Mouse (Mus musculus): ENCODE measurements around the gene Olfr1280. TPM values are rescaled to one million over a fixed set of nuclear protein-coding genes. Genes with fewer than 3 reads are reported as not detected.
"Not testable (repeated sequence)": the region's sequence is repeated elsewhere in the genome, so short reads cannot be mapped to it uniquely, and the experiment has no call there.

Olfr1280 gene
- total RNA-seq (2014; fragmentation: Nextera tagmentation) (not detected in 2 replicates), total RNA-seq (2017) (not detected in 2 replicates)

DNA sequence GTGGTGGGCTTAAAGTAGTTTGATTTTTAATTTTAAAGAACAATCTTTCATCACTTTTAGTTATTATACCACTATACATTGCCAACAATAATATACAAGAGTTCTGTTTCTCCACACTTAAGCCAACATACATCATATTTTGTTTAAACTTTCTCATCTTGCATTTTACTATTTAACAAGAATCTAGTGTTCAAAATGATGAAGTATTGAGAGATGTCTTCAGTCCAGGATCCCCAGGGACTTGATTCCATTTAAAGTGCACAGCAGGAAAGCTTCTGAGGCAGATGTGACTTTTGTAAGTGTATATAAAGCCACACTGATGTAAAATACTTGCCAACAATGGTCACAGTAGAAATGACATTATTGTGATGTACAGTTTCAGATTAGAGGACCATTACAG, at the start of gene Olfr1280:
Gene Olfr1280 (plus strand): TSS at position 301 of the 400 bp plus-strand sequence.
- no peak for ATAC-seq (replicated peaks; ENCODE audit: low FRiP score, low TSS enrichment, poor library complexity, severe bottlenecking)

DNA sequence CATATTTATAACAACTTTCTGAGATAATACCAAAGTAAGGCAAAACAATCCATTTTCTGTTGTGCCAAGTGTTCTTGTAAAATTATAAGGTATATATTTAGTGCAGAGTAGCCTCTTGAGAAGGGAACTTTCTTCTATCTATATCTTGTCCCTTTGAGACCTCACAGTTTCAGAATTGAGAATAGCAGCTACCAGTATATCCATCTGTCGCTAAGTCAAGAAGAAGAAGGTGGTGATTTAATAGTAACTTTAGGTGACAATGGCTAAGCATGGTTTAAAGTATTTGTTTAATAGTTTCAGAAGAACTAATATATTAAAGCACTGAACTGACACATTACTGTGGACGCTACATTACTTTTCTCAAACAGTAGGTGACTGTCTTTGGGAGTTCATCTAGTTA, 39.8 kb upstream of the Olfr1280 start, which contains the start of gene Olfr1277:
Gene Olfr1277 (minus strand): TSS at position 101 of the 400 bp plus-strand sequence.
- no peak for ATAC-seq (replicated peaks; ENCODE audit: low FRiP score, low TSS enrichment, poor library complexity, severe bottlenecking)

DNA sequence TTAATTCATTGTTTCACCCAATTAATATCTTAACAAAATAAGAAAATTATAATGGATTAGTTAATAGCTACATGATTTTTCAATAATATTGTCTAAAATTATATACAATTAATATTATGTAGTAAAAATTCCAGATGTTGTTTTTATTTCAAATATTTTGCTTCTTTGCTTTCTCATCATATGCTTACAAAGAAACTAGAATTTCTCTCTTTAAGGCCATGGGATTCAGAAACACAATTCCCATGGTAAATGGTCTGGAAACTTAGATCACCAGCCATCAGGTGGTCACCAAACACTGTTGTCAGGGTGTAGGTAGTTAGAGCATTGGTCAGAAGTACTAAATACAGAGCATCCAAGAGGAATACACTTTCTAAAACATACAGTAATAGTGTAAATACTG, 24.0 kb upstream of the Olfr1280 start, which contains the start of gene Olfr1278:
Gene Olfr1278 (plus strand): TSS at position 301 of the 400 bp plus-strand sequence.
- ATAC-seq (replicated peaks; ENCODE audit: low FRiP score, low TSS enrichment, poor library complexity, severe bottlenecking) = no peak

DNA sequence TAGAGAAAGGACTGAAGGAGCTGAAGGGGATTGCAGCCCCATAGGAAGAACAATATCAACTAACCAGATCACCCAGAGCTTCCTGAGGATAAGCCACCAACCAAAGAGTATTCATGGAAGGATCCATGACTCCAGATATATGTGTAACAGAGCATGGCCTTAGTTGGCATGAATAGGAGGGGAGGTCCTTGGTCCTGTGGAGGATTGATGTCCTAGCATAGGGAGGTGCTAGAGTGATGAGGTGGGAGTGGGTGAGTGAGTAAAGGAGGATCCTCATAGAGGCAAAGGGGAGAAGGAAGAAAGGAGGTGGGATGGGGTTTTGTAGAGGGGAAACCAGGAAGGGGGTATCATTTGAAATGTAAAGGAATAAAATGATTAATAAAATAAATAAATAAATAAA, 15.3 kb upstream of the Olfr1280 start:
- no peak for ATAC-seq (replicated peaks; ENCODE audit: low FRiP score, low TSS enrichment, poor library complexity, severe bottlenecking)

DNA sequence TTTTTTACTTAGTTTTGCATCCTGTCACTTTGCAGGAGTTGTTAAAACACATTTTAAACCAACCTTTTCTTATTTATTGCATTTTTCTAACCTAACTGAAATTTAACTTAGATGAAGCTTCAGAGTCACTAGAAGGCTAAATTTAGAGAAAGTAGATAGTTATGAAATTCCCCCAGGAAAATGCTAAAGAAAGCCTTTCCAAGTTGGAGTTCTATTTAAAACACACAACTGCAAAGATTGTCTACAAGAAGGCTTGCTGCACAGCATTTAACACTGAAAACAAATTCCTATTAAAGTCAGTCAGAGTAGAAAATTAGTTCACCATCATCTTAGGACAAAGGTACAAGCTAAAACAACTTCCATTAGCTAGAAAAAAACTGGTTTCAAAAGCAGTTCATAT, 13.4 kb upstream of the Olfr1280 start, which contains the start of gene Olfr1279:
Gene Olfr1279 (plus strand): TSS at position 262 of the 400 bp plus-strand sequence.
- ATAC-seq (replicated peaks; ENCODE audit: low FRiP score, low TSS enrichment, poor library complexity, severe bottlenecking) = no peak

DNA sequence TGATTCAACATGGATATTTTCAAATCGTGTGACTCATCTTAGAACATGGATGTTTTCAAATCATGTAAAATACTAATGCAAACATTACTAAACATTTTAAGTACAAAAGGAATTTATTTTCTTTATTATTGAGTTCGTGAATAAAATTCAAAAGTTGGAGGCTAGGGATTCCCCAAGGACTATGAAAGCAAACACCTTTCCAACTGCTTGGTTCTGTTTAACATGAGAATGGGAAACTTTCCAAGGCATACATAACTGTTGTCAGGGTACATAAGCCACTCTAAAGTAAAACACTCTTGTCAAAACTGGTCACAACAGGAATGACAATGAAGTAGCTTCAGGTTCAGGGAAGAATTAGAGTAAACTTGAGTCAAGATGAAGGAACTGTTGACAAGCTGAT, 12.4 kb downstream of the Olfr1280 start, which contains the start of gene Olfr1281:
Gene Olfr1281 (plus strand): TSS at position 301 of the 400 bp plus-strand sequence.
- no peak for ATAC-seq (replicated peaks; ENCODE audit: low FRiP score, low TSS enrichment, poor library complexity, severe bottlenecking)

DNA sequence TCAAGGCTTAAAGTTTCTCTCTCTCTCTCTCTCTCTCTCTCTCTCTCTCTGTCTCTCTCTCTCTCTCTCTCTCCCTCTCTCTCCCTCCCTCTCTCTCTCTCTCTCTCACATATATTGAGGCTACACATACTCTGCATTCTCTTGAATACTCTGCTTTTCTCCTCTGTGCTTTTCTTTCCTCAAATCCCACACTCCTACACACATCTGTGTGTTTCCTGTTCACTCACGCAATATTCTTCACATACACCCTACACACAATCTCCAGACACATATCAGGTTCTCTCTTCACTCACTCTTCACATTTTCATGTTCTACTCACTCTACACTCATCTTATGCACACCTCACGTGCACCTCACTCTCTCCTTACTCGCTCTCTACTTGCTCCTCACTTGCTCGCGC, 19.9 kb downstream of the Olfr1280 start:
- ATAC-seq (replicated peaks; ENCODE audit: low FRiP score, low TSS enrichment, poor library complexity, severe bottlenecking) = not testable (repeated sequence)

DNA sequence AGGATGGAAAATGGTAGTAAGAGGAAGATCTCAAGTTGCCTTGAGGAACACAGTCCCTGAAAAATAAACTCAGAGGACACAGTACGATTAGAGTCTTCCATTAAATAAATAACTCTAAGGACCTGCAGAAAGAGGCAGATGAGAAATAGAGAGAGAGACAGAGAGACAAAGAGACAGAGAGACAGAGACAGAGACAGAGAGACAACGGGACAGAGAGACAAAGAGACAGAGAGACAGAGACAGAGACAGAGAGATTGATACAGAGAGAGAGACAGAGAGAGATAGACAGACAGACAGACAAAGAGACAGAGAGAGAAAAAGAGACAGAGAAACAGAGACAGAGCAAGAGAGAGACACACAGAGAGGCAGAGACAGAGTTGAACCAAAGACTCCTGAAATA, 22.2 kb downstream of the Olfr1280 start, which contains the start of gene Olfr1282:
Gene Olfr1282 (minus strand): TSS at position 101 of the 400 bp plus-strand sequence.
- ATAC-seq (replicated peaks; ENCODE audit: low FRiP score, low TSS enrichment, poor library complexity, severe bottlenecking) = no peak

DNA sequence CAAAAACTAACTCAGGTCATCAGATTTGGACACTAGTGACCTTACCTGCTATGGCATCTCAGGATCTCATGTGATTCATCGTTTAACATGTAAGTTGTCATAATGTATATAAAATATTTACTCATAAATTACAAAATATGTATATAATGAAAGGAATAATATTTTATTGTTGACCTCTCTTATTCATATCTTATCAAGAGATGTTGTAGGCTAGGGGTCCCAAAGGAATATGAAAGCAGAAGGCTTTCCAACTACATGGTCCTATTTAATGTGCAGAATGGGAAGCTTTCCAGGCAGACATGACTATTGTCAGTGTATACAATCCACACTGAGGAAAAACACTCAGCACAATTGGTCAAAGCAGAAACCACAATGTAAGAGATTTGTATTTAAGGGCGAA, 52.7 kb downstream of the Olfr1280 start, which contains the start of gene Olfr1283:
Gene Olfr1283 (plus strand): TSS at position 301 of the 400 bp plus-strand sequence.
- ATAC-seq (replicated peaks; ENCODE audit: low FRiP score, low TSS enrichment, poor library complexity, severe bottlenecking) = no peak

DNA sequence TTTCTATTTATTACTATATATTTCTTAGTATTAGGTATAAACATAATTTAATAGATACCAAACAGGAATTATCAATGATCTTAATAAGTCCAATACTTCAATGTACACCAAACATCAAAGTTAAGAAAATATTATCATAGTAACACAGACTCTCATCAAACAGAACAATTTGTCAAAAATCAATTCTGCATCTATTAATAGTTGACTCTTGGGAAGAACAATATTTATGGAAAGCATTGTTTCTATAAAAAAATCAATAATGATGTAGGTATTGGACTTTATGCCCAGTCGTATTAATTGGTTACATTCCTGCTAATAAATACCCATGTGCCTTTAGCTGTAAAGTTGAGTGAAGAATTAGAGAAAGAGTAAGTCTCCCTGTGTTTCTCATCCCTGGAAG, 61.4 kb downstream of the Olfr1280 start, which contains the start of gene Olfr1284:
Gene Olfr1284 (plus strand): TSS at position 301 of the 400 bp plus-strand sequence.
- no peak for ATAC-seq (replicated peaks; ENCODE audit: low FRiP score, low TSS enrichment, poor library complexity, severe bottlenecking)

Other genes starting within 250 kb of the Olfr1280 start
- gene Gm13941, start 208.0 kb upstream of the Olfr1280 start, total RNA-seq (2014; fragmentation: Nextera tagmentation) = not detected in 2 replicates
- gene Gm13941, start 208.0 kb upstream of the Olfr1280 start, total RNA-seq (2017) = not detected in 2 replicates
- not detected in 2 replicates for gene Gm15130, start 161.1 kb upstream of the Olfr1280 start, total RNA-seq (2014; fragmentation: Nextera tagmentation)
- not detected in 2 replicates for gene Gm15130, start 161.1 kb upstream of the Olfr1280 start, total RNA-seq (2017)
- not detected in 2 replicates for gene 4930430A15Rik, start 84.4 kb upstream of the Olfr1280 start, total RNA-seq (2014; fragmentation: Nextera tagmentation)
- not detected in 2 replicates for gene 4930430A15Rik, start 84.4 kb upstream of the Olfr1280 start, total RNA-seq (2017)
- not detected in 2 replicates for gene Olfr1275, start 78.7 kb upstream of the Olfr1280 start, total RNA-seq (2014; fragmentation: Nextera tagmentation)
- not detected in 2 replicates for gene Olfr1275, start 78.7 kb upstream of the Olfr1280 start, total RNA-seq (2017)
- not detected in 2 replicates for gene Olfr1276, start 59.5 kb upstream of the Olfr1280 start, total RNA-seq (2014; fragmentation: Nextera tagmentation)
- not detected in 2 replicates for gene Olfr1276, start 59.5 kb upstream of the Olfr1280 start, total RNA-seq (2017)
- not detected in 2 replicates for gene Olfr1277, start 39.9 kb upstream of the Olfr1280 start, total RNA-seq (2014; fragmentation: Nextera tagmentation)
- not detected in 2 replicates for gene Olfr1277, start 39.9 kb upstream of the Olfr1280 start, total RNA-seq (2017)
- gene Olfr1278, start 23.9 kb upstream of the Olfr1280 start, total RNA-seq (2014; fragmentation: Nextera tagmentation) = not detected in 2 replicates
- not detected in 2 replicates for gene Olfr1278, start 23.9 kb upstream of the Olfr1280 start, total RNA-seq (2017)
- gene Olfr1279, start 13.4 kb upstream of the Olfr1280 start, total RNA-seq (2014; fragmentation: Nextera tagmentation) = not detected in 2 replicates
- gene Olfr1279, start 13.4 kb upstream of the Olfr1280 start, total RNA-seq (2017) = not detected in 2 replicates
- not detected in 2 replicates for gene Olfr1281, start 12.5 kb downstream of the Olfr1280 start, total RNA-seq (2014; fragmentation: Nextera tagmentation)
- not detected in 2 replicates for gene Olfr1281, start 12.5 kb downstream of the Olfr1280 start, total RNA-seq (2017)
- gene Olfr1282, start 22.1 kb downstream of the Olfr1280 start, total RNA-seq (2014; fragmentation: Nextera tagmentation) = not detected in 2 replicates
- gene Olfr1282, start 22.1 kb downstream of the Olfr1280 start, total RNA-seq (2017) = not detected in 2 replicates
- gene Olfr1283, start 52.8 kb downstream of the Olfr1280 start, total RNA-seq (2014; fragmentation: Nextera tagmentation) = not detected in 2 replicates
- gene Olfr1283, start 52.8 kb downstream of the Olfr1280 start, total RNA-seq (2017) = not detected in 2 replicates
- not detected in 2 replicates for gene Olfr1284, start 61.5 kb downstream of the Olfr1280 start, total RNA-seq (2014; fragmentation: Nextera tagmentation)
- gene Olfr1284, start 61.5 kb downstream of the Olfr1280 start, total RNA-seq (2017) = not detected in 2 replicates
- not detected in 2 replicates for gene Olfr1286, start 109.1 kb downstream of the Olfr1280 start, total RNA-seq (2014; fragmentation: Nextera tagmentation)
- gene Olfr1286, start 109.1 kb downstream of the Olfr1280 start, total RNA-seq (2017) = not detected in 2 replicates
- not detected in 2 replicates for gene Olfr1287, start 135.1 kb downstream of the Olfr1280 start, total RNA-seq (2014; fragmentation: Nextera tagmentation)
- not detected in 2 replicates for gene Olfr1287, start 135.1 kb downstream of the Olfr1280 start, total RNA-seq (2017)
- not detected in 2 replicates for gene Olfr1288, start 160.1 kb downstream of the Olfr1280 start, total RNA-seq (2014; fragmentation: Nextera tagmentation)
- not detected in 2 replicates for gene Olfr1288, start 160.1 kb downstream of the Olfr1280 start, total RNA-seq (2017)
- gene Olfr1289, start 166.8 kb downstream of the Olfr1280 start, total RNA-seq (2014; fragmentation: Nextera tagmentation) = not detected in 2 replicates
- not detected in 2 replicates for gene Olfr1289, start 166.8 kb downstream of the Olfr1280 start, total RNA-seq (2017)
- gene Olfr1290, start 179.8 kb downstream of the Olfr1280 start, total RNA-seq (2014; fragmentation: Nextera tagmentation) = not detected in 2 replicates
- gene Olfr1290, start 179.8 kb downstream of the Olfr1280 start, total RNA-seq (2017) = not detected in 2 replicates
- gene Olfr1291-ps1, start 183.2 kb downstream of the Olfr1280 start, total RNA-seq (2014; fragmentation: Nextera tagmentation) = not detected in 2 replicates
- gene Olfr1291-ps1, start 183.2 kb downstream of the Olfr1280 start, total RNA-seq (2017) = not detected in 2 replicates
- not detected in 2 replicates for gene Olfr1293-ps, start 211.2 kb downstream of the Olfr1280 start, total RNA-seq (2014; fragmentation: Nextera tagmentation)
- gene Olfr1293-ps, start 211.2 kb downstream of the Olfr1280 start, total RNA-seq (2017) = not detected in 2 replicates
- not detected in 2 replicates for gene Olfr1294, start 226.3 kb downstream of the Olfr1280 start, total RNA-seq (2014; fragmentation: Nextera tagmentation)
- gene Olfr1294, start 226.3 kb downstream of the Olfr1280 start, total RNA-seq (2017) = not detected in 2 replicates

Data from megakaryocyte-erythroid progenitor cell, adult 5-6 weeks (primary cell).